Mouse (Mus musculus): ENCODE results near the gene Zfp618. TPM values are rescaled to one million over a fixed set of nuclear protein-coding genes. Genes with fewer than 3 reads are reported as not detected.

Zfp618 gene
- polyA plus RNA-seq, 2 experiments = 24.9 to 32.0 TPM

- Histone ChIP-seq H3K4me1 (ENCODE audit: control insufficient read depth, insufficient read depth, low read length) (peaks cover 11% of the 10 kb centered on the region), H3K36me3 (ENCODE audit: control insufficient read depth, insufficient read depth, low read length) (peaks cover 64% of the 10 kb centered on the region), H3K4me3 (replicated peaks; ENCODE audit: low read length) (no peak overlapping the region), H3K9ac (ENCODE audit: low read depth, low read length, severe bottlenecking) (no peak overlapping the region), H3K9me3 (ENCODE audit: control insufficient read depth, low read length) (no peaks in the 10 kb centered on the region), H3K27me3 (ENCODE audit: control insufficient read depth, insufficient read depth, low read length) (no peaks in the 10 kb centered on the region), H3K27ac (replicated peaks; ENCODE audit: low read depth, low read length) (no peak overlapping the region), H3K4me2 (replicated peaks; ENCODE audit: low read depth, low read length, severe bottlenecking) (no peak overlapping the region)
- 100% methylated on average over 1 of the region's 1 CpGs for WGBS
- ATAC-seq (ENCODE audit: low FRiP score, low read depth) (no peak), DNase-seq (ENCODE audit: low spot score) (no peak)
- TF ChIP-seq POLR2A (IDR thresholded peaks at IDR 0.05; ENCODE audit: borderline replicate concordance, extremely low read depth, insufficient read depth, insufficient read length) = no peak
Observed at GRCm38 (mm10) chr4:63089484-63089883, 124.1 kb downstream of the Zfp618 start.

DNA sequence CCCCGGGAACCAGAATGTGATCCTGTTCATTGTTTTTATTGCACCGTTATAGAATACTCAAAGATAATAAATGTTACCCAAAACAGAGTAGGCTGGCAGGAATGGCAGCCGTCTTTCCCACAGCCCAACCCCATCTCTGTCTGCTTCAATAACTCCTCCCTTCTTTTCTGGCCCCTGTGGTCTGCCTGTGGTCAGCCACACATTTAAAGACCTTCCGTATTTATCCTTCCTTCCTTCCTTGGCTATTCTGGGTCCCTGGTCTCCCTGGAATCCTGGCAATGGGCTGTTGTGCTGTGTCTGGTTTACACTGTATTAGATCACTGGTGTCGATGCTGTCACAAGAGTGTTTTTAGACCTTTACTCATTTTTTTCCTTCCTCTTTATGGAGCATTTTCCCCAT is 125.8 kb downstream of the Zfp618 start:
- H3K27ac ChIP-seq (replicated peaks; ENCODE audit: low read depth, low read length) = no peak overlapping the region
- no peak overlapping the region for H3K4me3 ChIP-seq (replicated peaks; ENCODE audit: low read length)
- H3K36me3 ChIP-seq (ENCODE audit: control insufficient read depth, insufficient read depth, low read length) = peaks cover 77% of the 10 kb centered on the region
- H3K27me3 ChIP-seq (ENCODE audit: control insufficient read depth, insufficient read depth, low read length) = no peaks in the 10 kb centered on the region
- no peak overlapping the region for H3K9ac ChIP-seq (ENCODE audit: low read depth, low read length, severe bottlenecking)
- 51% methylated on average over 5 of the region's 5 CpGs for WGBS
- ATAC-seq (ENCODE audit: low FRiP score, low read depth) (no peak), DNase-seq (ENCODE audit: low spot score) (no peak)
- peaks cover 10% of the 10 kb centered on the region for H3K4me1 ChIP-seq (ENCODE audit: control insufficient read depth, insufficient read depth, low read length)
- H3K9me3 ChIP-seq (ENCODE audit: control insufficient read depth, low read length) = no peaks in the 10 kb centered on the region
- no peak for TF ChIP-seq POLR2A (IDR thresholded peaks at IDR 0.05; ENCODE audit: borderline replicate concordance, extremely low read depth, insufficient read depth, insufficient read length)
- no peak overlapping the region for H3K4me2 ChIP-seq (replicated peaks; ENCODE audit: low read depth, low read length, severe bottlenecking)

GRCm38 (mm10) chr4:63097603-63098002 is 132.2 kb downstream of the Zfp618 start:
- H3K36me3 ChIP-seq (ENCODE audit: control insufficient read depth, insufficient read depth, low read length) = peaks cover 66% of the 10 kb centered on the region

GRCm38 (mm10) chr4:63100478-63100877 is 135.1 kb downstream of the Zfp618 start:
- 92% methylated on average over 11 of the region's 11 CpGs for WGBS
- no peak for TF ChIP-seq POLR2A (IDR thresholded peaks at IDR 0.05; ENCODE audit: borderline replicate concordance, extremely low read depth, insufficient read depth, insufficient read length)
- ATAC-seq (ENCODE audit: low FRiP score, low read depth) = no peak
- H3K4me3 ChIP-seq (replicated peaks; ENCODE audit: low read length) = no peak overlapping the region
- H3K27me3 ChIP-seq (ENCODE audit: control insufficient read depth, insufficient read depth, low read length) = no peaks in the 10 kb centered on the region
- peaks cover 74% of the 10 kb centered on the region for H3K36me3 ChIP-seq (ENCODE audit: control insufficient read depth, insufficient read depth, low read length)
- DNase-seq (ENCODE audit: low spot score) = no peak
- no peak overlapping the region for H3K27ac ChIP-seq (replicated peaks; ENCODE audit: low read depth, low read length)
- H3K9ac ChIP-seq (ENCODE audit: low read depth, low read length, severe bottlenecking) = no peak overlapping the region
- no peaks in the 10 kb centered on the region for H3K9me3 ChIP-seq (ENCODE audit: control insufficient read depth, low read length)
- no peaks in the 10 kb centered on the region; the same call in 1 of the 2 replicates for H3K4me1 ChIP-seq (ENCODE audit: control insufficient read depth, insufficient read depth, low read length)
- no peak overlapping the region for H3K4me2 ChIP-seq (replicated peaks; ENCODE audit: low read depth, low read length, severe bottlenecking)

More at GRCm38 (mm10) chr4:63097603-63098002, 132.2 kb downstream of the Zfp618 start:
- 88% methylated on average over 1 of the region's 1 CpGs for WGBS
- Histone ChIP-seq H3K27ac (replicated peaks; ENCODE audit: low read depth, low read length) (no peak overlapping the region), H3K9ac (ENCODE audit: low read depth, low read length, severe bottlenecking) (no peak overlapping the region), H3K9me3 (ENCODE audit: control insufficient read depth, low read length) (no peaks in the 10 kb centered on the region), H3K4me1 (ENCODE audit: control insufficient read depth, insufficient read depth, low read length) (peaks cover 5% of the 10 kb centered on the region), H3K4me2 (replicated peaks; ENCODE audit: low read depth, low read length, severe bottlenecking) (no peak overlapping the region), H3K27me3 (ENCODE audit: control insufficient read depth, insufficient read depth, low read length) (no peaks in the 10 kb centered on the region), H3K4me3 (replicated peaks; ENCODE audit: low read length) (no peak overlapping the region)
- TF ChIP-seq POLR2A (IDR thresholded peaks at IDR 0.05; ENCODE audit: borderline replicate concordance, extremely low read depth, insufficient read depth, insufficient read length) = no peak
- no peak for ATAC-seq (ENCODE audit: low FRiP score, low read depth)
- DNase-seq (ENCODE audit: low spot score) = no peak

- H3K9ac ChIP-seq (ENCODE audit: low read depth, low read length, severe bottlenecking) = no peak overlapping the region
- no peaks in the 10 kb centered on the region for H3K9me3 ChIP-seq (ENCODE audit: control insufficient read depth, low read length)
- 89% methylated on average over 4 of the region's 4 CpGs for WGBS
- ATAC-seq (ENCODE audit: low FRiP score, low read depth) = no peak
- H3K36me3 ChIP-seq (ENCODE audit: control insufficient read depth, insufficient read depth, low read length) = peaks cover 71% of the 10 kb centered on the region
- H3K27ac ChIP-seq (replicated peaks; ENCODE audit: low read depth, low read length) = no peak overlapping the region
- no peaks in the 10 kb centered on the region; the same call in 1 of the 2 replicates for H3K4me1 ChIP-seq (ENCODE audit: control insufficient read depth, insufficient read depth, low read length)
- no peak overlapping the region for H3K4me3 ChIP-seq (replicated peaks; ENCODE audit: low read length)
- no peak overlapping the region for H3K4me2 ChIP-seq (replicated peaks; ENCODE audit: low read depth, low read length, severe bottlenecking)
- DNase-seq (ENCODE audit: low spot score) = no peak
- H3K27me3 ChIP-seq (ENCODE audit: control insufficient read depth, insufficient read depth, low read length) = no peaks in the 10 kb centered on the region
- no peak for TF ChIP-seq POLR2A (IDR thresholded peaks at IDR 0.05; ENCODE audit: borderline replicate concordance, extremely low read depth, insufficient read depth, insufficient read length)
Observed at GRCm38 (mm10) chr4:63102025-63102424, 136.7 kb downstream of the Zfp618 start.

- Histone ChIP-seq H3K27me3 (ENCODE audit: control insufficient read depth, insufficient read depth, low read length) (no peaks in the 10 kb centered on the region), H3K4me2 (replicated peaks; ENCODE audit: low read depth, low read length, severe bottlenecking) (no peak overlapping the region), H3K27ac (replicated peaks; ENCODE audit: low read depth, low read length) (no peak overlapping the region), H3K36me3 (ENCODE audit: control insufficient read depth, insufficient read depth, low read length) (peaks cover 59% of the 10 kb centered on the region), H3K4me3 (replicated peaks; ENCODE audit: low read length) (no peak overlapping the region), H3K4me1 (ENCODE audit: control insufficient read depth, insufficient read depth, low read length) (no peaks in the 10 kb centered on the region; the same call in 1 of the 2 replicates), H3K9me3 (ENCODE audit: control insufficient read depth, low read length) (no peaks in the 10 kb centered on the region), H3K9ac (ENCODE audit: low read depth, low read length, severe bottlenecking) (no peak overlapping the region)
- no peak for ATAC-seq (ENCODE audit: low FRiP score, low read depth)
- DNase-seq (ENCODE audit: low spot score) = no peak
- no peak for TF ChIP-seq POLR2A (IDR thresholded peaks at IDR 0.05; ENCODE audit: borderline replicate concordance, extremely low read depth, insufficient read depth, insufficient read length)
- 93% methylated on average over 8 of the region's 8 CpGs for WGBS
Observed at GRCm38 (mm10) chr4:63105651-63106050, 140.3 kb downstream of the Zfp618 start.
